11 mouse cellular contexts compared by ENCODE assay signal in genomic region chr4:105656071-105656655, GRCm38 (mm10).
DNase-seq lines count a peak whose midpoint lies in the region; ATAC-seq lines count a peak whose summit lies in the region.
"Had no signal": no experiment of that assay in that cellular context is flagged by ENCODE, and none has a peak within 500 bp of the region (broad histone marks: within the 10 kb centered on the region; RNA-seq: fewer than 3 reads in every experiment).

No protein-coding gene starts in this region.

- WGBS in liver, embryonic 11.5 days: 65% methylated on average over 5 of the region's 5 CpGs
- WGBS in embryonic facial prominence, embryonic 13.5 days: 27% methylated on average over 5 of the region's 5 CpGs
- WGBS in kidney, embryonic 16.5 days: 26% methylated on average over 5 of the region's 5 CpGs
- 42% methylated on average over 5 of the region's 5 CpGs for WGBS in intestine, embryonic 15.5 days
- WGBS in heart, embryonic 12.5 days: 60% methylated on average over 5 of the region's 5 CpGs

- no peaks in the 10 kb centered on the region for H3K9me3 ChIP-seq in liver, embryonic 11.5 days (ENCODE audit: control insufficient read depth, low read length)
- no peaks in the 10 kb centered on the region for H3K9me3 ChIP-seq in embryonic facial prominence, embryonic 13.5 days
- no peaks in the 10 kb centered on the region for H3K9me3 ChIP-seq in kidney, embryonic 16.5 days (ENCODE audit: low read length)
- H3K9me3 ChIP-seq in intestine, embryonic 15.5 days: no peaks in the 10 kb centered on the region
- no peaks in the 10 kb centered on the region for H3K9me3 ChIP-seq in heart, embryonic 12.5 days (replicated peaks)
- H3K9me3 ChIP-seq: lung, embryonic 15.5 days; neural tube, embryonic 12.5 days had no signal

- no peak overlapping the region for H3K9ac ChIP-seq in liver, embryonic 11.5 days (ENCODE audit: low read depth, low read length)
- H3K9ac ChIP-seq in embryonic facial prominence, embryonic 13.5 days: no peak overlapping the region
- no peak overlapping the region for H3K9ac ChIP-seq in kidney, embryonic 16.5 days (replicated peaks; ENCODE audit: low read length)
- H3K9ac ChIP-seq in intestine, embryonic 15.5 days: no peak overlapping the region
- H3K9ac ChIP-seq in heart, embryonic 12.5 days: no peak overlapping the region
- H3K9ac ChIP-seq: hindbrain, embryonic 14.5 days; lung, embryonic 15.5 days; neural tube, embryonic 12.5 days had no signal

- ATAC-seq in liver, embryonic 11.5 days (replicated peaks; ENCODE audit: low FRiP score): no peak
- no peak for ATAC-seq in embryonic facial prominence, embryonic 13.5 days (ENCODE audit: insufficient number of reproducible peaks, insufficient read depth, low FRiP score, low TSS enrichment, low read depth)
- peak; percentile 73 for ATAC-seq in kidney, embryonic 16.5 days (ENCODE audit: low FRiP score, low TSS enrichment)
- no peak for ATAC-seq in intestine, embryonic 15.5 days
- no peak for ATAC-seq in heart, embryonic 12.5 days (ENCODE audit: insufficient number of reproducible peaks, low FRiP score)

- H3K4me3 ChIP-seq in liver, embryonic 11.5 days (ENCODE audit: low read depth, low read length): no peak overlapping the region
- no peak overlapping the region for H3K4me3 ChIP-seq in embryonic facial prominence, embryonic 13.5 days
- H3K4me3 ChIP-seq in kidney, embryonic 16.5 days (ENCODE audit: low read length): no peak overlapping the region
- H3K4me3 ChIP-seq in intestine, embryonic 15.5 days (replicated peaks): no peak overlapping the region
- H3K4me3 ChIP-seq in heart, embryonic 12.5 days: no peak overlapping the region
- H3K4me3 ChIP-seq: lung, embryonic 15.5 days; neural tube, embryonic 12.5 days had no signal

- no peaks in the 10 kb centered on the region for H3K36me3 ChIP-seq in liver, embryonic 11.5 days (ENCODE audit: control insufficient read depth, insufficient read depth, low read length)
- no peaks in the 10 kb centered on the region for H3K36me3 ChIP-seq in embryonic facial prominence, embryonic 13.5 days
- H3K36me3 ChIP-seq in kidney, embryonic 16.5 days (ENCODE audit: insufficient read depth, low read length): no peaks in the 10 kb centered on the region
- H3K36me3 ChIP-seq in intestine, embryonic 15.5 days: no peaks in the 10 kb centered on the region
- H3K36me3 ChIP-seq in heart, embryonic 12.5 days: no peaks in the 10 kb centered on the region
- H3K36me3 ChIP-seq: lung, embryonic 15.5 days; neural tube, embryonic 12.5 days had no signal

- H3K27me3 ChIP-seq in liver, embryonic 11.5 days (replicated peaks; ENCODE audit: control insufficient read depth, insufficient read depth, low read length): no peaks in the 10 kb centered on the region
- no peaks in the 10 kb centered on the region for H3K27me3 ChIP-seq in embryonic facial prominence, embryonic 13.5 days
- no peaks in the 10 kb centered on the region for H3K27me3 ChIP-seq in kidney, embryonic 16.5 days (ENCODE audit: insufficient read depth, low read length)
- no peaks in the 10 kb centered on the region for H3K27me3 ChIP-seq in intestine, embryonic 15.5 days (replicated peaks)
- H3K27me3 ChIP-seq in heart, embryonic 12.5 days (replicated peaks): no peaks in the 10 kb centered on the region
- H3K27me3 ChIP-seq: lung, embryonic 15.5 days; neural tube, embryonic 12.5 days had no signal

- peak; percentile 16 for DNase-seq in liver
- no peak for DNase-seq in liver, embryonic 11.5 days (ENCODE audit: low spot score)
- peak; percentile 64 for DNase-seq in lung, postnatal 36 days
- DNase-seq in spleen, postnatal 4 days (ENCODE audit: low spot score in 2 of 2): no peak

- H3K4me1 ChIP-seq in liver, embryonic 11.5 days (replicated peaks; ENCODE audit: control insufficient read depth, insufficient read depth, low read length): no peaks in the 10 kb centered on the region
- peaks cover 5% of the 10 kb centered on the region; the same call in 1 of the 2 replicates for H3K4me1 ChIP-seq in embryonic facial prominence, embryonic 13.5 days
- peaks cover 5% of the 10 kb centered on the region; the same call in 1 of the 2 replicates for H3K4me1 ChIP-seq in kidney, embryonic 16.5 days (ENCODE audit: insufficient read depth, low read length)
- no peaks in the 10 kb centered on the region for H3K4me1 ChIP-seq in intestine, embryonic 15.5 days (replicated peaks)
- no peaks in the 10 kb centered on the region for H3K4me1 ChIP-seq in heart, embryonic 12.5 days (replicated peaks)
- H3K4me1 ChIP-seq: lung, embryonic 15.5 days; neural tube, embryonic 12.5 days had no signal

- H3K27ac ChIP-seq in liver, embryonic 11.5 days (ENCODE audit: low read depth, low read length): no peak overlapping the region
- 0 out of 2 replicates have a peak overlapping the region, but pooled peaks have one; percentile 44 for H3K27ac ChIP-seq in embryonic facial prominence, embryonic 13.5 days
- no peak overlapping the region for H3K27ac ChIP-seq in kidney, embryonic 16.5 days (ENCODE audit: low read length)
- no peak overlapping the region for H3K27ac ChIP-seq in intestine, embryonic 15.5 days
- no peak overlapping the region for H3K27ac ChIP-seq in heart, embryonic 12.5 days (ENCODE audit: poor library complexity, severe bottlenecking)
- H3K27ac ChIP-seq: hindbrain, embryonic 14.5 days; lung, embryonic 15.5 days; neural tube, embryonic 12.5 days had no signal

- H3K4me2 ChIP-seq in liver, embryonic 11.5 days: no peak overlapping the region
- no peak overlapping the region for H3K4me2 ChIP-seq in embryonic facial prominence, embryonic 13.5 days
- H3K4me2 ChIP-seq in kidney, embryonic 16.5 days (replicated peaks; ENCODE audit: low read depth, low read length): no peak overlapping the region
- no peak overlapping the region for H3K4me2 ChIP-seq in intestine, embryonic 15.5 days (replicated peaks)
- H3K4me2 ChIP-seq in heart, embryonic 12.5 days: no peak overlapping the region
- H3K4me2 ChIP-seq: hindbrain, embryonic 14.5 days; lung, embryonic 15.5 days; neural tube, embryonic 12.5 days had no signal

Comparison
In these comparisons a context has a peak if more than half of its experiments do, and no peak if none do; other contexts are left out.
1. DNase-seq: peak in liver (single experiment) and lung, postnatal 36 days (single experiment); none in liver, embryonic 11.5 days (single experiment) and spleen, postnatal 4 days (0 of 2).